Mouse (Mus musculus): ENCODE measurements at regions not wholly inside any gene's neighbourhood (a gene's known extent, or its start where the extent isn't known, plus 50 kb on each side); places are given as distances from the start of the nearest gene placed in this dataset.

DNA sequence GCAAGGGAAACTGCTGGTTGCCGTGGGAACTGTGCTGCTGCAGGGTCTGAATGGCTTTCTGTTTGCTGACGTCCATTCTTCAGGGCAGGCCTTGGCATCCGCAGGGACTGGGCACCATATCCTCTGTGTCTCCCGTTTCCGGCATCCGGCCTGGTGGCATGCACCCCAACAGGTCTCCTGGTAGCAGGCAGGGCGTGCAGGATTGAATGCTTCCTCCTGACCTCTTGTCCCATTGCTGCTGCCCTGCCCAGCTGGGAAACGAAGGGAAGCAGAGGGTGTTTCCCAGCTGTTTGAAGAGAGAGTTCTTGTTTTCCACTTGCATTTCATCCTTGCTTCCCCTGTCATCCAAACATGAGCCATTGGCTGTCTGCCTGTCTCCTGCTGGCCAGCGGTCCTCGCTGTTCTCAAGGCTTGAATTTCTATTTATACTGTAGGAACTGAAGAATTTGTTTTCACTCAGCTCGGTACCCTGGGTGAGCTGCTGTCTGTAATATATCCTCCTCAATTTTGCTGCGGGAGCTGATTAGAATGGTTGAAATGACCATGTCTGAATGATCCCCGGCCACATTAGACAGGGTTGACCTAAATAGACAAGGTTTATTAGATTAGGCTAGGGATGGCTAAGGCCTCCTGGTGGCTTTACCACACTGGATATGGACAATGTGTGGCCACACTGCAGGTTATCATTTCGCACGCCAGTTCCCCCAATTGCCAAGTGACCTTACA lies 98.0 kb upstream of the Zfp648 start:
- ATAC-seq (replicated peaks; ENCODE audit: insufficient number of reproducible peaks, low FRiP score, low TSS enrichment, poor library complexity, severe bottlenecking) = no peak

DNA sequence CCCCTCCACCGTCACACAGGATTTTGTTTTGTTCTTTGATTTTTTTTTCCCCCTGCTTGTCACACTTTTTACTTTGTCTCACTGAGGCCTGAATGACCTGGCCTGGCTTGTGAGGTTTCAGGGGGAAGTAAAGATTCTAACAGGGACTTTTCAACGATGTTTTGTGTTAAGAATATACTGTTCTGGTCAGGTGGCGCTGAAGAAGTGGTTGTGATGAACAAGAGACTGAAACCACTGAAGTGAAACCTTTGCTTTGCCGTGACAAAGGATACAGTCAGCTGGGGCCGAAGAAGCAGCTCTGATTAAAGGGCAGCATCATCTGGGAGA lies 97.4 kb upstream of the Zfp648 start:
- no peak for ATAC-seq (replicated peaks; ENCODE audit: insufficient number of reproducible peaks, low FRiP score, low TSS enrichment, poor library complexity, severe bottlenecking)

DNA sequence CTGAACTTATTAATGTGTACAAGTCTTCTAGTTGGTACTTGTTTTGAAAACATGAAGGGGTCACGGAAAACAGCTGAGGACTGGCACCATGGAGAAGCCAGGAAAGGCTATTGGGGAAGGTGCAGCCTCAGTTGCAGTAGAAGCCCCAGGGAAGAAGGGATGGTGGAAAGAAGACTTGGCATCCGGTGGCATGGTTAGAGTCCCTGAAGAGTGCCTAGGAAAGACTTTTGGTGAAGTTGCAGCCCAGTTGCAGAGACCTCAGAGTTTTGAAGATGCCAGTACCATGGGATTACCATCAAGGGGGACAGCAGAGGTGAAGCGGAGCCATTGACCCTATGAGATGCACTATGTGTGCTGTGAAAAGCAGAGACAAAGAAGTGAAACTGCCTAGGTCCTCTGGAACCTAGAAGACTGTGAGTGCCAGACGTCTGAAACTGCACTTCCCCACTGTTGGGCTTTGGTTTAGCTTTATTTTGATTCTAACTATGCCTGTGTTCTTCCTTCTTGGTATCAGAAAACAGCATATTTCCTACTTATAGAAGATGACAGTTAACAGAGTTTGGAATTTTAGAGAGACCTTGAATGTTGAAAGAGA lies 96.9 kb upstream of the Zfp648 start:
- ATAC-seq (replicated peaks; ENCODE audit: insufficient number of reproducible peaks, low FRiP score, low TSS enrichment, poor library complexity, severe bottlenecking) = no peak

DNA sequence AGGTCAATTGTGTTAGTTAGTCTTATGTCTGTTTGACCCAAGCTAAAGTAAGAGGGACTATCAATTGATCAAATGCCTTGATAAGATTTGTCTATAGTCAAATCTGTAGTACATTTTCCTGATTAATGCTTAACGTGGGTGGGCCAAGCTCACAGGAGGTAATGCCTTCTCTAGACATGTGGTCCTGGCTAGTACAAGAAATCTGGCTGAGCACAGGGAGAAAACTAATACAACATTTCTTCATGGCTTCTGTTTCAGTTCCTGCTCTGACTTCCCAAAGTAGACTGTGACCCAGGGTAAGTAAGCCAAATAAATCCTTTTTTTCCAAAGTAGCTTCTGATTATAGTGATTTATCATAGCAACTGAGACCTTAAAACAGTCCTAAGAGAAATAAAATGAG lies 96.2 kb upstream of the Zfp648 start:
- ATAC-seq (replicated peaks; ENCODE audit: insufficient number of reproducible peaks, low FRiP score, low TSS enrichment, poor library complexity, severe bottlenecking) = no peak

DNA sequence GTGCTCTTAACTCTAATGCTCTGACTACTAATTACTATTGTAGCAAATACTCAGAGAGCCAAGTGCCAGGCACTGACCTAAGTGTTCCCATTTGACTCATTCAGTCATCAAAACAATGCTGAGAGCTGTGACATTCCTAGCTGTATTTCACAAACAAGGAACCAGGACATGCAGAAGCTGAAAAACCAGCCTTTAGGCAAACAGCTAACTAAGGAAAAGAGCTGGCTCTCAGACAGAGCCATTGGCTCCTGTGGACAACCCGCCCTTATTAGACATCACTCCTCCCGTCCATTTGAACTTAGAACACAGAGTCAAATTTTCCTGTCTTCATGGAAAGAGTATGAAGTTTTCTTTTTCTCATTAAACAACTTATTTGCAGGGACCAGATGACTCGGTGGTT lies 88.5 kb upstream of the Zfp648 start:
- no peak for ATAC-seq (replicated peaks; ENCODE audit: insufficient number of reproducible peaks, low FRiP score, low TSS enrichment, poor library complexity, severe bottlenecking)

DNA sequence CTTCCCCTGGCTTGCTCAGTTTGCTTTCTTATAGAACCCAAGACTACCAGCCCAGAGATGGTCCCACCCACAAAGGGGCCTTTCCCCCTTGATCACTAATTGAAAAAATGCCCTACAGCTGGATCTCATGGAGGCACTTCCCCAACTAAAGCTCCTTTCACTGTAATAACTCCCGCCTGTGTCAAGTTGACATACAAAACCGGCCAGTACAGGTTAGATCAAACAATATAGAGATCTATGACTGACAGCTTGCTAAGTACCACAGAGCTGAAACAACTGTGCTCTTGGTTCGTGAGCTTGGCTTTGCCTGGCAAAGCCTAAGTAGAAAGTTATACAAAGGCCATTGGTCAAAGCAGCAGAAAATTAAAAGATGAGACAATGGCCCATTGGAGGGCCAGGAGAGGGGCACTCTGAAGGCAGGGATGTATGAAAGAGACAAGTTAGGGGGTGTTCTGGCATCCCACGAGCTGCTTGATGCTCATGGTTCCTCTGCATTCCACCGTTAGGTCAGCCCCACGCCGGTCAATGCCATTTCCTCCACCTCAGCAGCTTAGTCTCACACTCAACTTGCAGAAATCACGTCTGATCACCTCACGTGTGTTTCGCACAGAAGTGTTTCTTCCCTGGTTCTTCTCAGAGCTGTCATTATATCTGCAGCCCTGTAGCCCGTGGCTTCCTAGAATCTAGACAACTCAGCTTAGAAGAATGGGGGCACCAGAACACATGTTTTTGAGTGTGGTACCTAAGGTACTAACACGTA lies 87.5 kb upstream of the Zfp648 start:
- no peak for ATAC-seq (replicated peaks; ENCODE audit: insufficient number of reproducible peaks, low FRiP score, low TSS enrichment, poor library complexity, severe bottlenecking)

DNA sequence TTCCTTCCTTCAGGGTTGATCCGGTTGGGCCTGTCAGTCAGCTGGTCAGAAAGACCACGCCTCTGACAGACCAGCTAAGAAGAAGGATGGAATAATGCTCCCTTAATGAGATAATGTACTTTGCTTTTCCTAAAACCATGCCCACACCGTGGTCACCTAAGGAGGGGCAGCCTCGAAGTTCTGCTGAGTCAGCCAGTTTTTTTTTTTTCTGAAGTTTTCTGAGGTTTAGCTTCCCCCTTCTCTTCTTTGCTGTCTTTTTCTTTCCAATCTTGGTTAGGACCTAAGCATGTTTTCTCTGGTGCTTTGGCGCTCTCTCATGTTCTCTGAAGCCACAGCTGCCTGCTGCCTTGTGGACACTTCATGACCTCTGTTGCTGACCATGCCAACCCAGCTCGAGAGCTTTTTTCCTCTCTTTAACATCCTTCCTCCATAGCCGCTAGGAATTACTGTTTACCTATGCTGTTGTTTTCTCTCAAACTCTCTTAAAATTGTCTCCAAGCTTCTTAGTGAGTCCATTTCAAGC lies 84.7 kb upstream of the Zfp648 start:
- ATAC-seq (replicated peaks; ENCODE audit: insufficient number of reproducible peaks, low FRiP score, low TSS enrichment, poor library complexity, severe bottlenecking) = no peak

DNA sequence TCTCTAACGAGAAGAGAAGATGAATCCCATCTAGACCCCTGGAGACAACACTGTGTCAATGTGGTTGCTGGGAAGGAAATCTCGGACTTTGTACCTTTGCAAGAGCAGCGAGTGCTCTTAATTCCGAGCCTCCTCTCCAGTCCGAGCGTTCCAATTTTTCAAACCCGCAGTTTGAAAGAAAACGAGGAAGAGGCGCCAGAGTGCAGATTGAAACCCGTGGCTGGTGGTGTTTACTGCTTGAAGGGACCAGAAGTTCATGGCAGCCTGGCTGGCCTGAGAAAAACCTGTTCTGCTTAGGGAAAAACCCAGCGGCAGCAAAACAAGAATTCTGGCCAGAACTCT lies 83.7 kb upstream of the Zfp648 start:
- ATAC-seq (replicated peaks; ENCODE audit: insufficient number of reproducible peaks, low FRiP score, low TSS enrichment, poor library complexity, severe bottlenecking) = no peak

DNA sequence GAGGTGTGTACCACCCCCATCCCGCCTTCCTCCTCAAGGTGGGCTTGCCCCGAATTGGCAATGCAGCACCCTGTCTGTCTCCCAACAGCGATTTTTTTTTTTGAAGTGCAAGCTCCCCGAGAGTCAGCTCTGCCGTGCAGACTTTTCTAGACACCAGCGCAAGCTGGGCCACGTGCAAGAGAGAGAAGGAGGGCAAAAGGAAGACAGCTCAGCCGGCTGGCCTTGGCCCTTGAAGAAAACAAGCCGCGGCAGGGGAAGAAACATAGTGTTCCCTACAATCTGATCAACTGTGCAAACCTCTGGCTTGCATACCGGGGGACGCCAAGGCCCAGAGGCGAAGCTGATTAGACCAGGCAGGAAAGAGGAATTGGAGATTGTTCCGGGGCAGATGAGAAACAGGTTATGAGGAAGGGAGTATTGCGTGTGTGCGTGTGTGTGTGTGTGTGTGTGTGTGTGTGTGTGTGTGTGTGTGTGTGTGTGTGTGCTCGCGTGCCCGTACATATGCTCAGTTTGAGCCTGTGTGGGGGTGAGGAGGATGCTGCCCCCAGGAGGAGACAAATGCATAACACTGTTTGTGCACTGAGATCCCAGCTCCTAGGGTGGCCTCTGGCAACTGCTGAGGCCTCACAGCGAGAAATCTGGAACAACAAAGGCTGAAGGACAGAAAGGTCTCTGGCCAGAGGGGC lies 83.2 kb upstream of the Zfp648 start:
- peak; percentile 55 for ATAC-seq (replicated peaks; ENCODE audit: insufficient number of reproducible peaks, low FRiP score, low TSS enrichment, poor library complexity, severe bottlenecking)

DNA sequence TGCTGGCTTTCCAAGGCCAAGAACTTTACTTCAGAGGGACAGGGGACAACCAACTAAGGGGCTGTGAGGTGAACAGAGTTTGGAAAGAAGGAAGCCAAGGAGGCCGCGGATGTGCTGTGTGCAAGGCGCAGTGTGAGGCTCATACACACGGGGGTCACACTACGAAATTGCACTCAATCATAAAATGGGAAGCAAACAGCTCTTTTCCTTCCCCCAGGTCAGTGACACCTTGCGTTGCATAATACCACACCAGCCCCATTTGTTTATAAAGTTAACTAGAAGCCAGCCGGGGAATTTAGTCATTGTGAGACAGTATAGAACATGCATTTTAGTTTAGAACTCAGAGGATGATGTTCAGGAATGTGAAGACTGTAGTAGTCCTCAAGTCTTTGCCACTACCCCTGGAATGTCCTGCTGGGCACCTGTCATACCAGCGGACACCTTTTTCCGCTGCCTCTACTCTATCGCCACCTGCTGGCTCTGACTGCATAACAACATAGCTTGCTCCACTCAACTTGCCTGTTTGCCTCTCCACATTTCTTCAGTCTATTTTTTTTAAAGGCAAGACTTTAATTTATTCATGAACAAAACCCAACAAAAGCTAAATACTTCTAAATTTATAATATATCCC lies 82.5 kb upstream of the Zfp648 start:
- 0 out of 2 replicates have a peak, but pooled peaks have one; percentile 68 for ATAC-seq (replicated peaks; ENCODE audit: insufficient number of reproducible peaks, low FRiP score, low TSS enrichment, poor library complexity, severe bottlenecking)

DNA sequence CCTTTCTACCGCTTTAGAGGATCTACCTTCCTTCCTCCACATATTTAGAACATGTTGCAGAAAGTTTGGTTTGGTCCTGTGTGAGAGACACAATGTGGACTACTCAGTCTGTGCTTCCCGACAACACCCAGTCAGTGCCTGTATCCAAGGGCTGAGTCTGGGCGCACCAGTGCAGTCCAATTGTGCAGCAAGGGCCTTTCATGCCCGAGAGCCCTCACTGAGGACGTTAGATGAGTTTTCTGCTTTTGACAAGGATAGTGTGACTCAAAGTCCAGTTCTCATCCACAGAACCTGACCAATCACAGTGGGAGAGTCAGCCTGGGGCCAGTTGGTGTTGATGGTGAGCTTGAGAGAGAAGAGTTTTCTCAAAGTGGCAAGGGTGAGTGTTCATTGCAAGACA lies 81.4 kb upstream of the Zfp648 start:
- ATAC-seq (replicated peaks; ENCODE audit: insufficient number of reproducible peaks, low FRiP score, low TSS enrichment, poor library complexity, severe bottlenecking) = no peak

DNA sequence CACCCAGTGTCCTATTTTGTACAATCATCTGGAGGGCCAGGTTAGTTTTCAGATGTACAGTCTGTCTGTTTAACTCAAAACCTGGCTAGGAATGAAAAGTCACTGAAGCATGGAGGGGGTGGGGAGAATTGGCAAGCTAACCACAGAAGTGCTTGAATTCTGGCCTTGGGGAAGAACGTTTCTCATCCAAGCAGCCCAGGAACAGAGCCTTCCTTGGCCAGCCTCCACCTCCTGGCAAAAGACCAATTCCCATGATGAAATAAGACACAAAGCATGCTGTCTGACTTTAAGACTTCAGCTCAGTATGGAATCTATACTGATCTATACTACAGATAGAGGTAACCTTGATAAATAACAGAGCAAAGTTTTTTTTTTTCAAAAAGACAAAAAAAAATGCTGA lies 80.3 kb upstream of the Zfp648 start:
- no peak for ATAC-seq (replicated peaks; ENCODE audit: insufficient number of reproducible peaks, low FRiP score, low TSS enrichment, poor library complexity, severe bottlenecking)

DNA sequence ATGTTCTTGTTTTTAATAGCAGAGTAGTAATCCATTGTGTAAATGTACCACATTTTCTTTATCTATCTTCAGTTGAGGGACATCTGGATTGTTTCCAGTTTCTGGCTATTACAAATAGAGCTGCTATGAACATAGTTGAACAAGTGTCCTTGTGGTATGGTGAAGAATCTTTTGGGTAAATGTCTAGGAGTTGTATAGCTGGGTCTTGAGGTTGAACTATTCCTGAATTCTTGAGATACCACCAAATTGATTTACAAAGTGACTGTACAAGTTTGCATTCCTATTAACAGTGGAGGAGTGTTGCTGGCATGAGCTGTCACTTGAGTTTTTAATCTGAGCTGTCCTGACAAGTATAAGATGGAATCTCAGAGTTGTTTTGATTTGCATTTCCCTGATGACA lies 76.0 kb upstream of the Zfp648 start:
- ATAC-seq (replicated peaks; ENCODE audit: insufficient number of reproducible peaks, low FRiP score, low TSS enrichment, poor library complexity, severe bottlenecking) = no peak

DNA sequence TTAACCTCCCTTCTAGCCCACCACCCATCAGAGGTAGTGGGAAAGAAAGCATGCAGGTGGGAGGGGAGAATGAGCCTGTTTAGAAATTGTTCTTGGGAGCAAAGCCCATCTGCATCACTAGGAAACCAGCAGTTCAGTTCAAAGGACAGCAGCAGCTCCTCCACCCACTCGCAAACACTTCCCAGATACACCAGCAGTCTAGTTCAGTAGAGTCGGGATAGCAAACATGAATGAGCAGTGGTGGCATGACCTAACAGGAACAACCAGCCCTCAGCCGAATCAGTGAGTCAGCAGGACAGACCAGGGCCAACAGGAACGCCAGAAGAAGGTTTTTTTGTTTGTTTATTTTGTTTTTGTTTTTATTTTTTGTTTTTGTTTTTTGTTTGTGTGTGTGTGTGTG lies 74.5 kb upstream of the Zfp648 start:
- no peak for ATAC-seq (replicated peaks; ENCODE audit: insufficient number of reproducible peaks, low FRiP score, low TSS enrichment, poor library complexity, severe bottlenecking)

DNA sequence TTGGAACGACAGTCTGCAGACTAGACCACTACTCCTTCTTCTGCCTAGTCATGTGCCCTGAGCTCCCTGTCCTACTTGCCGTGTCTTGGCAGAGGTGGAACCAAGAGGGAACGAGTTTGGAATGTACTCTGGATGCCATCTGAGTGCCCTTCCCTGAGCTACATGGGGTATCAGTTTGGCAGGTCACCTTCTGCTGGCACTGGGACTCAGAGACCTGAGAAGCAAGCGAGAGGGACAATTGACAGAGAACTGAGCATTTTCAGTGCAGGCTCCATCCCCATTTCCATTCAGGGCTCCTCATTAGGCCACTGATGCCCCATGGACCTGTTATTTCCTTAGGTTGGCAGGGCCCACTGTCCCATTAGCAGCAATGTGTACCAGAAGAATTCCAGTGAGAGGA lies 61.5 kb upstream of the Zfp648 start:
- ATAC-seq (replicated peaks; ENCODE audit: insufficient number of reproducible peaks, low FRiP score, low TSS enrichment, poor library complexity, severe bottlenecking) = no peak

DNA sequence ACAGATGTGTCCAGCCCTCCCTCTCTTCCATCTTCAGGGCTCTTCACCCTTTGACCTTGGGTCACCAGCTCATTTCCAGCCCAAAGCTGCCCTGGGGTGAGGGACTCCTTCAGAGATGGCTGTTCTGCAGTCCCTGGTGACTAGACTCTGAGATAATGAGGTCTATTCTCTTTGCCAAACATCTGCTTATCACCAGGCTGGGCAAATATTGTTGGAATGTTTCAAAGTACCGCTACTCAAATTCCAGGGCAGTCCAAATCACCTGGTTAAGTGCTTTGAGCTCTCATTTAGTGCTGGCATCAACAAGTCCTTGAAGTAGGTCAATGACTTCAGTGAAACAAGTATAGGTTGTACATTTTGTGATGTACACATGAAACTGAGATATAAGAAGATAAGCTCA lies 57.3 kb upstream of the Zfp648 start:
- ATAC-seq (replicated peaks; ENCODE audit: insufficient number of reproducible peaks, low FRiP score, low TSS enrichment, poor library complexity, severe bottlenecking) = no peak

DNA sequence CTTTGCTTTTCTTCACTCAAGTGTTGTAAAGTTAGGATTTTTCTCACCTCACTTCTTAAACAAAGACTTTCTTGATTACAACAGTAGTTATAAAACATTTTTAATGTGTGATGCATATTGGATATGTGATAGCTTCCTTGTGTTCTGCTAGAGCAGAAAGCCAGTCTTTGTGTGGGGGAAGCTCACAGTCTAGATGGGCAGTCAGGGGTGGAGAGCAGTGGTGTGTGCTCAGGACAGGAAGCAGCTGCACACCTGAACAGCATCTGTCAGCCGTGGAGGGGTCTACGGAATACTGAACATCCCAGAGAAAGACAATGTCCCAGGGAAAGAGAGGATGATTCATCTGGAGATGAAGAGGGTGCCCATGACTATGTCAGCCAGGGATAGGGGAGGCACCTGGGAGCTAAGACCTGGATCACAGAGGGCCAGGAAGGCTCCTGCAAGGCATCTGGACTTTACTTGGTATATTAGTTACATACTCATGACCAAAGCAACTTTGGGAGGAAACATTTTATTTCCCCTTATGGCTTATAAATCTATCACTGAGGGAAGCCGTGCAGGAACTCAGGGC lies 53.9 kb upstream of the Zfp648 start:
- ATAC-seq (replicated peaks; ENCODE audit: insufficient number of reproducible peaks, low FRiP score, low TSS enrichment, poor library complexity, severe bottlenecking) = no peak

DNA sequence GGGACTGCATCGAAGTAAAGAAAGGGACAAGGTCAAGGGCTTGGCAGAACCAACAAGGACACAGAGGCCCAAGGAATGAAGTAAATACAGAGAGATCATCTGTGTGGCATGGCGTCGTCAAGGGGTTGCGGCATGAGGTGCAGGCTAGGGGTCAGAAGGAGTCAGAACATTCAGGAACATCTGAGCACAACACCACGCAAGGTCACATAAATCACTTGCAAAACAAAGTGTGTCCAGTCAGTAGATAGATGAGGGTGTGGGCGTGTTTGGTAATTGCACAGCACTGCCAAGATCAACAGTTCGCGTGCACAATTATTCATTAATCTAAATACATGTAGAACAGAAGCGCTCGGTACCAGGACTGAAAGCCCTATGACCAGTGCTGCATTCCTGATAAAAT lies 52.0 kb upstream of the Zfp648 start:
- ATAC-seq (replicated peaks; ENCODE audit: insufficient number of reproducible peaks, low FRiP score, low TSS enrichment, poor library complexity, severe bottlenecking) = no peak
